Mouse (Mus musculus) G1E-ER4 (cell line): ENCODE data around the gene Hist1h4d. TPM values are rescaled to one million over a fixed set of nuclear protein-coding genes. Genes with fewer than 3 reads are reported as not detected.
"Not testable (repeated sequence)": the region's sequence is repeated elsewhere in the genome, so short reads cannot be mapped to it uniquely, and the experiment has no call there.

Experiments used
- GATA1 ChIP-seq: IDR thresholded peaks from one replicate; pipeline ENCODE4 v1.8.0; 2012; ENCODE audit warnings: low read length, inconsistent platforms
- polyA plus RNA-seq: library from polyadenylated mRNA; stranded (reverse); fragments of >175 nt; gene quantifications from 2 replicates; pipeline ENCODE4 v1.2.3, GENCODE M21; 2012

The Hist1h4d gene
- polyA plus RNA-seq: 22.9 and 29.6 TPM in 2 replicates

- TF ChIP-seq GATA1: no peak
Measured at GRCm38 (mm10) chr13:23581408-23582218, at the start of gene Hist1h4d. Hist1h4d (plus strand) TSS chr13:23581598.

GRCm38 (mm10) chr13:23532262-23533075, 48.9 kb upstream of the Hist1h4d start:
- no peak for TF ChIP-seq GATA1

- not testable (repeated sequence) for TF ChIP-seq GATA1
Measured at GRCm38 (mm10) chr13:23533560-23534367, 47.6 kb upstream of the Hist1h4d start, which contains the start of gene Hist1h2af. Hist1h2af (plus strand) TSS chr13:23533906.

GRCm38 (mm10) chr13:23534368-23535131, 46.8 kb upstream of the Hist1h4d start:
- TF ChIP-seq GATA1: no peak

- TF ChIP-seq GATA1: not testable (repeated sequence)
Measured at GRCm38 (mm10) chr13:23535137-23536075, 46.0 kb upstream of the Hist1h4d start, which contains the start of gene Hist1h3g. Hist1h3g (plus strand) TSS chr13:23535422.

GRCm38 (mm10) chr13:23536076-23536822, 45.1 kb upstream of the Hist1h4d start:
- TF ChIP-seq GATA1: no peak

GRCm38 (mm10) chr13:23537006-23537710, 44.2 kb upstream of the Hist1h4d start:
- no peak for TF ChIP-seq GATA1

- TF ChIP-seq GATA1: no peak
Measured at GRCm38 (mm10) chr13:23538249-23538648, 43.1 kb upstream of the Hist1h4d start.

- no peak for TF ChIP-seq GATA1
Measured at GRCm38 (mm10) chr13:23541497-23541896, 39.9 kb upstream of the Hist1h4d start.

- not testable (repeated sequence) for TF ChIP-seq GATA1
Measured at GRCm38 (mm10) chr13:23542999-23543607, 38.3 kb upstream of the Hist1h4d start, which contains the start of gene Hist1h2bh. Hist1h2bh (minus strand) TSS chr13:23543392.

- TF ChIP-seq GATA1: no peak
Measured at GRCm38 (mm10) chr13:23543965-23544786, 37.2 kb upstream of the Hist1h4d start, which contains the start of gene Hist1h3f. Hist1h3f (plus strand) TSS chr13:23544052.
